Mouse (Mus musculus): ENCODE measurements around the gene Vav2.

The Vav2 gene

DNA sequence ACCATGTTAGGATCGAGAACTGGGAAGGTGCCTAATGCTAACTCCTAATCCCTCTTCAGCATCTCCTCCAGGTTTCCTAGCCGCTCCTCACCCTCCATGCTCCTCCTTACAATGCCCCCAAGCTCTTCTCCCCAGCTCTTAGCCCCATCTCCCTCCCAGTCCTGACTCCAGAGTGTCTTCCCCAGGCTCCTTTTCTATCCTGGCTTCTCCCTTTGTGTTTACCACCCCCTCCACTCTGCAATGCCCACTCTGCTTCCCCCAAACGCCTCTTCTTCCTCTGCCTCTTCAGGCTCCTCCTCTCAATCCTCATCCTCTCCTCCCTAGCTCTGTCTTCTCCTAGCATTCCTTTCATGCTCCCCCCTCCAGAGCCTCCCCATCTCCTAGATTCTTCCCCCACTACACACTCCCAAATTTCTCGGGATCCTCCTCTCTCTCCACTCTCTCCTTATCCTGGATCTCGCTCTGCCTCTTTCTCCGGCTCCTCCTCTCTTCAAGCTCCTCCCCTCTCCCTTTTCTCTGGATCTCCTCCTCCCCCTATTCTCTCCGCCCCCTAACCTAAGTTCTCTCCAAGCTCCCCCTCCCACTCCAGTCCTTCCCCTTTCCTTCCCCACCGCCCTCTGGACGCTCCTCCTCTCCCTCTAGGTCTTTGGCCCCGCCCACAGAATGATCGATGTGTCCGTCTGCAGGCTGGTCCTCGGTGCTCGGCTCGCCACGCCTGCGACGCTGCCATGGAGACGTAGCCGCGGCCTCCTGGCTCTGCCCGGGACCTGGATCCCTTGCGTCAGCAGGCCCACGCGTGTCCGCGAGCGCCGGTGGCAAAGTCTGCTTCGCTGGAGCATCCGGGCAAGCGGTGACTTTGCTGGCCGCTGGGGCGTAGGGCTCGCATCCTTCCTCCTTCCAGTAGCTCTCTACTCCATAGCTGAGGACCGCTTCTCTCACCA lies 15.2 kb upstream of the Vav2 start, which contains the start of gene Brd3os:
TSS of gene Brd3os (plus strand) at position 558 of the 941 bp plus-strand sequence.
- DNase-seq (ENCODE audit: low read depth, low spot score) = peak; percentile 100

DNA sequence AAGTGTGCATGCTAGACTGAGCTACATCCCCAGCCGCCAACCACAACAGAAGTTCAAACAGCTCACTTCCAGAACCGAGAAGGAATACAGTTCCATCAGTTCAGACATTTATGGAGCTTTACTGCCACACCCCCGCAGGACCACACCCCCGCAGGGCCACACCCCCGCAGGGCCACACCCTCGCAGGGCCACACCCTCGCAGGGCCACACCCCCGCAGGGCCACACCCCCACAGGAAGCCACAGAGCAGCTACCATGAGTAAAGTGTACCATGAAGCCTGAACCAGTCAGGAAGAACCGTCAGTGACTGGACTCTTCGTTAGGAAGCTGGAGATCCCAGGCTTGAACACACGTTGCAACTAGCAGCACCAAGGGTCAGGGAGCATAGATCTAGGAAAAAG lies 11.4 kb upstream of the Vav2 start:
- DNase-seq (ENCODE audit: low read depth, low spot score) = peak; percentile 68

DNA sequence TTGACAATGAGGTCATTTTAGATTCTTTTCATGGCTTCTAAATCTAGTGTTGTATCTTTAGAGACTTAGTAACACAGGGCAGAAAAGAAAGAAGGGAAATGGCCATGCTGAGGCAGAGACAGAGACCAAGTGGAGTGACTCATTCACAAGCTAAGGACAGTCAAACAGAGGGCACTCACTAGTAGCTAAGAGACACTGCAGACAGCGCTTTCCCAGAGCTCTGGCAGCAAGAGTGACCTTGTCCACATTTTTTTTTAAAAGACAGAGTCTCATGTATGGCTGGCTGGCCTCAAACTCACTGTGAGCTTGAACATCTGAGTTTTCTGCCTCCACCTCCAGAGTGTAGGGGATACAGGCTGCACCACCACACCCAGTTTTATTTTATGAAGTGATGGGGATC lies 11.0 kb upstream of the Vav2 start:
- no peak for DNase-seq (ENCODE audit: low read depth, low spot score)

DNA sequence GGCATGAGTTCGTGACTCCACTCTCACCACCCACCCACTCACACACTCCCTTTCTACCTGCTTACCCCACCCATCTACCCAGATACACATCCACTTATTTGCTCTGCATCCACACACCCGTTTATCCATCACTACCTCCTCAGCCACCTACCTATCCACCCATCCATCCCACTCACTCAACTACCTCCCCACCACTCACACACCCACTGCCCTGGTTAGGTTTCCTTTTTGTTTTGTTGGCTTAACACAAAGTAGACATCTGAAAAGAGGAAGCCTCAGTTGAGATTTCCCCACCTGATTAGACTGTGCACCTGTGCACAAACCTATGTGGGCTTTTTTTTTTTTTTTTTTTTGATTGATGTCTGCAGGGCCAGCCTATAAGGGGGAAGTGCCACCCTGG lies 5.8 kb upstream of the Vav2 start:
- no peak for DNase-seq (ENCODE audit: low read depth, low spot score)

DNA sequence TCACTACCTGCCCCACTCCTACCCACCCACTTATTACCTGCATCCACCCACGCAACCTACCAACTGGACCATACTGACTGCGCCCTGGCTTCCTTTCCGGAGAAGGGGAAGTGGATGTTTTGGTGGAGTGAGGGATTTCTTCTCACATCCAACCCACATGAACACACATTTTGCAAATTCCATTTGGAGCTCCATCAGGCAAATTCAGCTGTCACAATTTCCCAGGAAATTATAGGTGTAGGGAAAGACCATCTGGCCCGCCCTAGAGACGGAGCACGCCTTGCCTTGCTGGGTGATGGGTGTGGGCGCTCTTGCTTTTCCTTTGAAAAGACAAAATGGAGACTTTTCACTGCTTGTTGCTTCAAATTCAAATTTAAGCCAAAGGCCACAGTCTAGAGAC lies 3.8 kb upstream of the Vav2 start:
- no peak for DNase-seq (ENCODE audit: low read depth, low spot score)

DNA sequence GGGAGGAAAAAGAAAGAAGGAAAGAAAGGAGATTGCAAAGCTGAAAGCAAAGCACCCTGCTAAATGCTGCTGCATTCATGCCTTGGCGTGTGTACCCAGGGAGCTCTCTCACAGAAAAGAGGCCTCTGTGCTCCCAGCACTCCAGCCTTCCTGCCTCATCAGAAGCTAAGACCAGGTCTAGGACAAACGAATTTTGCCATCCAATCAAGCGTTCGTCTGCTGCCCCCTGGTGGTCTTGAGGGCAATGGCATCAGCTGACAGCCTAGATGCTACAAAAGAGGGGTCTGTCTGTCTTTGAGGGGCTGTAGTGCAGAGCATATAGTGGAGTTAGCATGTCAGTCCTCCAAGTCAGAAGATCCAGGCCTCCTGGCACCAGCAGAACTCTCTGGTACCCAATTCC lies 1.2 kb upstream of the Vav2 start:
- DNase-seq (ENCODE audit: low read depth, low spot score) = peak; percentile 89

DNA sequence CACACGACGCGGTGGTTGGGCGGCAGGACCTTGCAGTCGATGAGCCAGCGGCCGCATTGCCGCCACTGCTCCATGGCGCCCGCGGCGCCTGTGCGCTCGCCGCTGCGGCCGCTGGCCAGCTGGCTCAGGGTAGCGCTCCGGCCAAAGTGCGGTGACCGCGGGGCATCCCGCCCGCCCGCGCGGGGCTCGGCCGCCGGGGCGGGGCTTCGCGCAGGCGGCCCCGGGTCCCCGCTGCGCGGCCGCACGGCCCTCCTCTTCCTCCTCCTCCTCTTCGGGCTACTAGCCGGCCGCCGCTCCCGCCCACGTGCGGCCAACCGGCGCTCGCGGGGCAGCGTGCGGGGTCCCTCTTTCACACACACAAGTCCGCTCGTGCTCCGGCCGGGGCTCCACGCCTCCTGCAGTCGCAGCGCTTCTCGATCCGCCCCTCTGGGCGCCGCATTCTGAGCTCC lies 403 bp downstream of the Vav2 start:
- no peak for DNase-seq (ENCODE audit: low read depth, low spot score)

DNA sequence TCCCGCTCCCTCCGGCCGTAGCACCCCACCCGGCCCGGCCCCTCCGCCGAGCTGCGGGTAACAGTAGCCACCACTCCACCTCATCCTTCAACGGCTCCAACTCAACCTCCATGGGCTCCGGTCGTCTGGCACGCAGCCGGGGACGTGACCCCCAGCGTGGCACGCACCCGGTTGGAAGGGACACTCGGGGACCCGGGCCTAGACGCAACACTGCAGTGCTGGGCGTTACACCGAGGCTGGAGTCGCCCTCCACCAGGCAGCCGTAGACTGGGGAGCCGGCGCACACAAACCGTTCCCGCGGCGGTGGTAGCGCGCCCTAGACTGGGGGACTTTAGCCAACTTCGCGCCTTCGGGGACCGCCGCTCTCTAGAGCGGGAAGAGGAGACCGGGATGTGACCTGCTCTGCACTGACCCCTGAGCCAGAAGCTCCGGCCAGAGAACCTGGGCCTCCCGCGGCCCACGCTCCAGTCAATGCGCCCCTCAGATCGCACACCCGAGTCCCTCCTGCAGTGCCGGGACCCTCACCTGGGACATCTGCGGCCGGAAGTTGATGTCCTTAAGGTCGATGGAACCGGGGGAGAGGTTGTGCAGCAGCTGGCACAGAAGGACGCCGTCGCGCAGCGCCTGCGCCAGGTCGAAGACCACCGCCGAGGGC lies 955 bp downstream of the Vav2 start:
- peak; percentile 48 for DNase-seq (ENCODE audit: low read depth, low spot score)

DNA sequence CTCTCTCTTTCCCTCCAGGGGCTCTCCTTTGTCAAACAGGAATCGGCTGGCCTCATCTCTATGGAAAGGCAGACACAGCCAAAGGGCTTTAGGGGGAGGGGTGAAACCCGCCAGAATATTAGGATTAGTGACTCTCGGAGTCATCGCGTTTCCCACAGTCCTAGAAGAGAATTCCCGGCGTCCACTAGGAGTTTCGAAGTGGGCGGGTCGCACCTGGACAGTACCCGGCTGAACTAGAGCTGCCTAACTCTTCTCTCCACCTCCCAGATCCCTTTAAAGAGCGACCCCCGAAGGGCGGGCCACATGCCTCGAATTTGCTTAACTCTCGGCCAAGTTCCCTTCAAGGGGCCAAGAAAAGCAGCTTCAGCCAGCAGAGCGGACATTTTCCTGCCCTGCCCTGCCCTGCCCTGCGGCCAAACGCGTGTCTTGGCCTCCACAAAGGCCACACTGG lies 1.6 kb downstream of the Vav2 start:
- DNase-seq (ENCODE audit: low read depth, low spot score) = peak; percentile 73

DNA sequence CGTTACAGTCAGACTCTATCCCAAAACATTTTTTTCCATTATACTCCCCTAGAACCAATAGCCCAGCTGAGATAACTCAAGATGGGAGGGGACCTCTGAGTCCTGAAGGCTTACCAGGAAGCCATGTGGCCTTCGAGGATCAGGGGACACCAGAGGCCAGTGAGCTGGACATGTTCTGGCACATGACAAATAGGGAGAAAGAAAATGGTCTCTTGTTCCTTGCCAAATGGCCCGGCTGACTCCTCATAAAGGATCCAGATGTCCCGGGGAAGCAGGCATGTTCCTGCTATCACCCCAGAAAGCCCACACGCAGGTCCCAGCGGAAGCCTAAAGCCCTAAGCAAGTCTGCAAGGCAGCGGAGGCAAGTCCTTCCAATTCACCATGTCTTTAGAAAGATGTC lies 3.2 kb downstream of the Vav2 start:
- DNase-seq (ENCODE audit: low read depth, low spot score) = no peak

DNA sequence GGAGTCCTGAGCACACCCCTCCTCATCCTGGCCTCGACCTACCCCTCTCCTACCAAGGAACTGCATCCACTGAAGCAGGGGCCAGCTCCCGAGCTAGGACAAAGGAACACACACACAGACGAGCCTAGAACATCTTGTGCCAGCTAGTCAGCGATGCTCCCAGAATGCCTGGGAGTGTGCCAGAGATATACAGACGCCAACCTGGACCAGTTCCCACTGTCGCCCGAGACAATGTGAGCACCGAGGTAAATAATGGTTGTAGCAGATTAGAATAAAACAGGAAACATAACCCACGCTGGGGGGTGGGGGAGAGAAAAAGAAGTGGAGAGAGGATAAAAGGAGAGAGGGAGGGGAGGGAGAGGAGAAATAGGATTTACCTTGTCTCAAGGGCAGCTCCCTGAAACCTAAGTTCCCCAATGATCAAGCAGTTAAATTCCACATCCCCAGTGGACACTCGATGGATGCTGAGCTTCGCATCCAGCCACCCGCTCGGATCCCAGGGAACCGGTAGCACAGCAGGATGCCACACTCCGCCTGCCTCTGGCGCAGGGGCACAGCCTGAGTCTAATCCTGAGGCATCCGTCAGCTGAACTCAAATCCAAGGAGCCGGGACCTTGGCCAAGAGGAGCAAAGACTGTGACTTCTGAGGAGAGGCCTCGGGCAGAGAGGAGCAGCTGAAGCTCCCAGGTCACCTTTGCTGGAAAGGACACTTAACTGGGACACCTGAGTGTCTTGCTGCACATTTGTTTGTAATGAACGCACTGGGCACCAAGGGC lies 5.4 kb downstream of the Vav2 start:
- DNase-seq (ENCODE audit: low read depth, low spot score) = no peak

DNA sequence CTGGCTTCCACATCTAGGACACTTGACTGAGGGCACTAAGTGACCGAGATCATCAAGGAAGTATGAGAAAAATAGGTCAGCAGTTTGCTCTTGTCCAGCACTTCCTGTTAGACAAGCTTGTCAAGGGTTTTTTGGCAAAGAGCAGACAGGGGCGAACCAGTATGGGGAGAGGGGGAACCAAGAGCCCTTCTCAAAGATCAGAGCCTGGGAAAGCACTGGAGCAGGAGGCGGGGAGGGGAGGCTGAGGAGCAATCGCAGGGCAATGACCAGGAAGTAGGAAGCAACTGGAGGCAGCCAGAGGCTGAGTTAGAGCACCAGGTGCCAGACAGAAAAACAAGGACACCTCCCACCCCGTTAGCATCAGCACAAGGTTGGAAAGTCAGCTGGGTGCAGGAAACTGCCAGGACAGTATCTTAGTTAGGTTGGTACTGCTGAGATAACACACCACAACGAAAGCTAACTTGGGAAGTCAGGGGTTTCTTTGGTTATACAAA lies 8.2 kb downstream of the Vav2 start:
- DNase-seq (ENCODE audit: low read depth, low spot score) = no peak

DNA sequence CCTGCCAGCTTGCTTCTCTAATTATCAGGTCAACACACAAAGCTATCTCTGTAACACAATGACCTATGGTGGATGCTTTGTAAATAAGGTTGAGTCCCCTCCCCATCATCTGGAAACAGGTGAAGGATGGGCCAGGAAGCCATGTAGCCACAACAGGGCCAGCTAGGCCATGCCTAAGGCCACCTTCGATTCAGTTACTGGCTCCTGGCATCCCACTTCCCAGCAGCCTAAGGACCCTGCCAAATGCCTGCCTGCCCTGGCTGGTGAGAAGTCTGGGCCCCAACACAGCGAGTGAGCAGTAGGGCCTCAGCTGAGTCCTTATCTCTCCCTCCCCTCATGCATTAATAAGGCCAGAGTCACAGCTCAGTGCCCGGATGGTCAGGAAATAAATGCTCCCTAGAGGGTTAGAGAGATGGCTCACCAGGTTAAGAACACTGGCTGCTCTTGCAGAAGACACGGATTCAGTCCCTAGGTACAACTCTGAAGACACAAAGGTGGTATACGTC lies 9.1 kb downstream of the Vav2 start:
- no peak for DNase-seq (ENCODE audit: low read depth, low spot score)

DNA sequence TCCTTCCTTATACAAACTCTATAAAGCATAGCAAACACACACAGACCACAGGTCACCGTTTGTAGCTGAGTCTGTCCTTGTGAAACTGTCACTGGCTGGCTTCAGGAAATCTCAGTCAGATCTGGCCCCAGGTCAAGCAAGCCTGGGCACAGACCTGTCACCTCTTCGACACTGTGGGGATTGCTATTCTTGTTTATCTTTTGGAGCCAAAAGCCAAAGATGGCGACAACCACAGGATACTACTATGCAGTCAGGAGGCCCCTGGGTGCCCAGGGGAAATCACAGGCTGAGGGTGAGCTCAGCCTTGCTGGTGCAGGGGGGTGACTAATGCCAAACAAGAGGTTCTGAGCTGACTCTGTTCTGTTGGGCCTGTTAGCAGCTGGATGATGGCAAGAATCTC lies 10.4 kb downstream of the Vav2 start:
- no peak for DNase-seq (ENCODE audit: low read depth, low spot score)

DNA sequence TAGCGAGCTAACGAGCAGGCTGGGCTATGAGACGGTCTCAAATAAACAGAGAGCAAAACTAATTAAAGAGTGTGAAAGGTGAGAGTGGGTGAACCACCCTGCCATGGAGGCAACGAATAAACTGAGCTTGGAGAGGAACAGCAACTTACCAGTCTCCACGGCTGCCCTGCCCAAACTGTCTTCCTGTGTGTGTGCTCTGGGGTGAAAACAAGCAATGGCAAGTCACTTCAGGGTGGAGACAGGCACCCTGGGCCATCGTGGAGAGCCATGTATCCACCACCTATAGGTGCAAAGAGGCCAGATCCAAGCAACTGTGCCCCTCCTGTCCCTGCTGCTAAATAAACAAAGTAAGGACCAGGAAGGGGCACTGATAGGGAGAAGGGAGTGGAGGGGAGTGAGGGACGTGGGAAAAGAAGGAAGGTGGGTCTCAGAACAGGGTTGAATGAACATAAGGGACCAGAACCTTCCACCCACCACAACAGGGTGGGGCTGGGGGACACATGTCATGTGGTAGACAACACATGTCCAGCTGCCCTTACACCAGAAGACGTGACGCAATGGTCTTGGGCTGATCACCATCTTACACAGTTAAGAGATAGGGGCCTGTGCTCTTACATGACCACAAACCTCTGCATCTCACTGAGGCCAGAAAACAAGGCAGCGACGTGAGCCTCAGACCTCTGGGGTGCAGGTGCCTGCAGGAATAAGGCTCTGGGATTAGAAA lies 11.6 kb downstream of the Vav2 start:
- DNase-seq (ENCODE audit: low read depth, low spot score) = no peak

DNA sequence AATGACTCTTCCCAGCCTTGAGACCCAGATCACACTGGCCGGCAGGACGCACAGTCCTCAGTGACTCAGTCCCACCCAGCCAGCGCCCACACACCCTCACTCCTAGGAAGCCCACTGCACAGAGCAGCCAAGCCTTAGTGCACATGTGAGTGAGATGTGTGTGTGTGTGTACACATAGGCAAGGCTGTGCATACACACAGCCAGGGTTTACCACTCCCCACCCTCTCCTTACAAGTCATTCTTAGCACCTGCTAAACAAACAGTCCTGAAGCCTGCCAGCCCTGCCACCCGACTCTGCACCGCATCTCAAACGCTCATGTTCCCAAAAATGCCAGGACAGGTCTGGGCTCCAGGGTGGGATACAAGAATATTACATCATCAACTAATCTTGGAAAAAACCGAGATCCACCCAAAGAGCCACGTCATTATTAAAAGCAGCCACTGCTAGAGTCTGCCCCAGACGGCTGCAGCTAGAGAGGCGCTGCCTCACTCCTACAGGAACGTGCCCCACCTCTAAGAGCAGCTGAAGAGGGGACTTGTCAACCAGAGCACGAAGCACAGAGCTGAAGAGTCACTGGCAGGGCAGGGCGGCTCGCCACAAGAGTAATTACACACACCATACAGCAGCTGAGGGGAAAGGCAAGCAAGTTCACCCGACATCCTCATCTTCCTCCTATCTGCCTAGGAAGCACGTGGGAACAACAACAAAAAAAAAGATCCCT lies 12.7 kb downstream of the Vav2 start:
- DNase-seq (ENCODE audit: low read depth, low spot score) = no peak

DNA sequence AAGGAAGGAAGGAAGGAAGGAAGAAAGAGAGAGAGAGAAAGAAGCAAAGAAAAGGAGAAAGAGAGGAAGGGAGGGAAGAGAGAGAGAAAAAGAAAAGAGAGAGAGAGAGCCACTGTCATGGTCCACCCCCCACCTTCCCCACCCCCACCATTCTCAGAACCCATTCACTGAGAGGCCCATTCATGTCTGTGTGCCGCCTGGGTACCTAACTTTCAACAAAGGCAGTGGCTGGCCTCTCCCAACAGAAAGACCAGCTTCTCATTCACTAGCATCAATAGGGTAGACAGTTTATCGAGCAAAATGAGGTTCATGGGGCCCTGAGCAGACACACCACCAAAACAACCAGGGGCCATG lies 13.3 kb downstream of the Vav2 start:
- DNase-seq (ENCODE audit: low read depth, low spot score) = no peak

DNA sequence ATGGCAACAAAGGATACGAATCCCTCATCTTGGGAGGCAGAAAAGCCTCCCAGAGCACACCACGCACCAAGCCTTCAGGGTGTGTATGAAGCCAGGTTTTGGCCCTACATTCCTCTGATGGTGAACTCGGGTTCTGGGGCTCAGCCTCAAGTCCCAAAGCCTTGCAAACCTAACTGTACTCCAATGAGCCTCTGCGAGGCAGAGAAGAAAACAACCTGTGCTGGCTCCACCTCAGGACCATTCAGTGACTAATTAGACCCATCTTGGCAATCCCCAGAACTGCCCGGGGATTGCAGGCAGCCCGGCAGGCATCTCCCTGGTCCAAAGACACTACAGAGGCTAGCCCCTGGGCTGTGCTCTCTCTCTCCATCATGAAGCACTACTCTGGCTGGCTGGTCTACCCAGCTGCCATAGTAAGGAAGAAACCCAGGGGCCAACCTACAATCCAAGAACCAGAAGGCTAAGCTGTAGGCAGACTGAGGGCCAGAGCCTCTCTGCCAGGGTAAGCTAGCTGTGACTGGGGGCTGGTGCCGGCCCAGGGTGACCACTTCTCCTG lies 14.5 kb downstream of the Vav2 start:
- peak; percentile 36 for DNase-seq (ENCODE audit: low read depth, low spot score)

DNA sequence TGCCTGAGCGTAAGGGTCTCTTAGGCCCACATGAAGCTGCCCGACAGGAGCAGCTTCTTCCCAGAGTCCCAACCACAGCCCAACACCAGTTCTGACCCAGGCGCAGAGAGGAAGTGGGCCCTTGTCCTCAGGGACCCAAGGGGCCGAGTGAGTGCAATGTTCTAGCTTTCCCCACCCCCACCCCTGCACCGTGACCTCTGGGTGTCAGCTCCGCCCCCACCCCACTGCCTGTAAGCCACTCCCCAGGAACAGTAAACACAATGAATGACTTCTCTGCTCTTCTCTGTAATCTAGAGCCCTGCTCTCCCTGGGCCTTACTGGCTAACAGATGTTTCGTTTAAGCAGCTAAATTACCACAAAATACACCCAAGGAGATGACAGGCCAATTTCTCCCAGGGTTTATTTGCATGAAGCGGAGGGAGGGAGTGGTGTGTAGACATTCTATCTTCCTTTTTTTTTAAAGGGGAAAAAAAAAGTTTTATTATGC lies 15.1 kb downstream of the Vav2 start:
- peak; percentile 84 for DNase-seq (ENCODE audit: low read depth, low spot score)

Measured in R1 (cell line).